Mouse (Mus musculus): Measurements from ENCODE around the gene Dnajc25. TPM values are rescaled to one million over a fixed set of nuclear protein-coding genes. Genes with fewer than 3 reads are reported as not detected.

The Dnajc25 gene
- polyA plus RNA-seq, 1 experiment from 2014 or later = 16.9 TPM

DNA sequence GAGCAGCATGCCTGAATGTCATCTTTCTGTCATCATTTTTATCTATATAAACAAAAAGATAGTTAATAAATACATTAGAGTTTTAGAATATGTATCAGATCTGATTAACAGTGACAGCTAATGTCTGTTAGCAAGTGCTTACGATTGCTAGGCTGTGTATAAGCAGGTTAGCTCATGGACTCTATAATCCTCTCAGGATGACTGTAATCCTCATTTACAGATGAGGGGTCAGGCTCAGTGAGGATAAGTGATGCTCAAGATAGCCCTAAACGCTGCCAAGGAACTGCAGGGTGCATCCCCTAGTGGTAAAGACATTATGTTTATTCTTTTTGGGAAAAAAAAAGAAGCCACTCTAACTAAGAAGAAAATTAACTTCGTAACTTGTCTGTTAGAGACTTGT is 74.4 kb downstream of the Dnajc25 start:
- WGBS = 42% methylated on average over 3 of the region's 3 CpGs
- ATAC-seq (ENCODE audit: insufficient number of reproducible peaks, insufficient read depth, low FRiP score, low read depth) = no peak
- no peak overlapping the region for H3K4me2 ChIP-seq (replicated peaks; ENCODE audit: low read depth, low read length)

More for the DNA sequence above, 74.4 kb downstream of the Dnajc25 start:
- H3K9me3 ChIP-seq (ENCODE audit: control insufficient read depth, low read depth, low read length) = no peaks in the 10 kb centered on the region
- H3K27me3 ChIP-seq (ENCODE audit: control insufficient read depth, insufficient read depth, low read length) = no peaks in the 10 kb centered on the region
- no peaks in the 10 kb centered on the region for H3K36me3 ChIP-seq (ENCODE audit: control insufficient read depth, insufficient read depth, low read length)
- H3K4me3 ChIP-seq (ENCODE audit: low read depth, low read length) = no peak overlapping the region
- no peaks in the 10 kb centered on the region for H3K4me1 ChIP-seq (ENCODE audit: control insufficient read depth, insufficient read depth, low read length)
- H3K27ac ChIP-seq (ENCODE audit: low read length) = no peak overlapping the region
- no peak overlapping the region for H3K9ac ChIP-seq (replicated peaks; ENCODE audit: low read depth, low read length)

Other genes starting within 250 kb of the Dnajc25 start
- 0.28 TPM in 1 of 2 replicates, not detected in the other for gene Olfr267, start 207.3 kb upstream of the Dnajc25 start, polyA plus RNA-seq (2014; fragmentation: Nextera tagmentation; extraction: Ambion mirVana)
- gene Ecpas, start 82.3 kb upstream of the Dnajc25 start, polyA plus RNA-seq (2014; fragmentation: Nextera tagmentation; extraction: Ambion mirVana) = 41.0 and 47.7 TPM in 2 replicates
- 0.68 and 1.2 TPM in 2 replicates for gene Zkscan16, start 51.4 kb upstream of the Dnajc25 start, polyA plus RNA-seq (2014; fragmentation: Nextera tagmentation; extraction: Ambion mirVana)
- 63.4 and 67.3 TPM in 2 replicates for gene Ptgr1, start 7.9 kb upstream of the Dnajc25 start, polyA plus RNA-seq (2014; fragmentation: Nextera tagmentation; extraction: Ambion mirVana)
- gene Gm20503, start 8.1 kb downstream of the Dnajc25 start, polyA plus RNA-seq (2014; fragmentation: Nextera tagmentation; extraction: Ambion mirVana) = 10.2 and 11.8 TPM in 2 replicates
- 150 and 173 TPM in 2 replicates for gene Gng10, start 40.0 kb downstream of the Dnajc25 start, polyA plus RNA-seq (2014; fragmentation: Nextera tagmentation; extraction: Ambion mirVana)
- gene AI481877, start 143.9 kb downstream of the Dnajc25 start, polyA plus RNA-seq (2014; fragmentation: Nextera tagmentation; extraction: Ambion mirVana) = not detected in 2 replicates
- gene Ugcg, start 194.2 kb downstream of the Dnajc25 start, polyA plus RNA-seq (2014; fragmentation: Nextera tagmentation; extraction: Ambion mirVana) = 15.0 and 15.8 TPM in 2 replicates